Mouse (Mus musculus) lung, adult 2 months (tissue): ENCODE measurements at regions not wholly inside any gene's neighbourhood (a gene's known extent, or its start where the extent isn't known, plus 50 kb on each side); places are given as distances from the start of the nearest gene placed in this dataset.

ENCODE experiments used
- CTCF ChIP-seq: fragments of 200-500 bp; IDR thresholded peaks from 2 replicates; pipeline ENCODE4 v1.5.1; 2011; ENCODE audit warnings: mild to moderate bottlenecking, low read length, control low read depth; ENCODE audit not compliant: insufficient read depth
- POLR2A ChIP-seq: fragments of 200-500 bp; IDR thresholded peaks from 2 replicates; pipeline ENCODE4 v1.6.1; 2011; ENCODE audit warnings: low read depth, mild to moderate bottlenecking, control low read depth, low read length, borderline replicate concordance; ENCODE audit errors: extremely low read depth

- no peak for TF ChIP-seq CTCF
- no peak for TF ChIP-seq POLR2A
These were observed 790.7 kb downstream of the Cypt12 start for GRCm38 (mm10) chr3:18738946-18739345.
